Mouse (Mus musculus) liver, embryonic 13.5 days (tissue): ENCODE measurements around the gene Pold2. TPM values are rescaled to one million over a fixed set of nuclear protein-coding genes. Genes with fewer than 3 reads are reported as not detected.
"Not testable (repeated sequence)": the region's sequence is repeated elsewhere in the genome, so short reads cannot be mapped to it uniquely, and the experiment has no call there.

Source experiments
- ATAC-seq: fragments of 200-750 bp; cut with Nextera tagmentation; 2 replicates; pipeline ENCODE4 v1.8.0; 2017; ENCODE audit warnings: low read depth, mild to moderate bottlenecking, moderate number of reproducible peaks, moderate library complexity
- DNase-seq: peaks from one replicate; pipeline ENCODE4 v3.0.0; 2022
- H3K27ac ChIP-seq: fragments of 300-500 bp; sonication (generic); 2 replicates; pipeline ENCODE4 v1.5.1; 2015; ENCODE audit warnings: moderate library complexity, mild to moderate bottlenecking, inconsistent platforms
- H3K27me3 ChIP-seq: fragments of 300-500 bp; sonication (generic); 2 replicates; pipeline ENCODE4 v1.6.1; 2015; ENCODE audit warnings: mild to moderate bottlenecking, inconsistent platforms
- H3K36me3 ChIP-seq: fragments of 300-500 bp; sonication (generic); 2 replicates; pipeline ENCODE4 v1.6.1; 2015; ENCODE audit warnings: mild to moderate bottlenecking, inconsistent platforms
- H3K4me1 ChIP-seq: fragments of 300-500 bp; sonication (generic); replicated peaks from 2 replicates; pipeline ENCODE4 v1.6.1; 2015; ENCODE audit warnings: inconsistent platforms
- H3K4me2 ChIP-seq: fragments of 300-500 bp; sonication (generic); 2 replicates; pipeline ENCODE4 v1.6.1; 2015; ENCODE audit warnings: inconsistent platforms, mild to moderate bottlenecking, moderate library complexity
- H3K4me3 ChIP-seq: fragments of 300-500 bp; sonication (generic); replicated peaks from 2 replicates; pipeline ENCODE4 v1.5.1; 2015; ENCODE audit warnings: mild to moderate bottlenecking, inconsistent platforms
- H3K9ac ChIP-seq: fragments of 300-500 bp; sonication (generic); 2 replicates; pipeline ENCODE4 v1.6.1; 2015; ENCODE audit warnings: mild to moderate bottlenecking, inconsistent platforms
- H3K9me3 ChIP-seq: fragments of 300-500 bp; sonication (generic); replicated peaks from 2 replicates; pipeline ENCODE4 v1.6.1; 2016; ENCODE audit warnings: inconsistent platforms
- WGBS: fragments of 180-500 bp; shearing (Covaris S2); methylation state at CpG from one replicate; pipeline ENCODE4 v1.1.7; 2015; ENCODE audit not compliant: insufficient replicate concordance; 5-methylcytosine and 5-hydroxymethylcytosine counted together
- polyA plus RNA-seq: library from polyadenylated mRNA; unstranded; fragments of >200 nt; fragmentation: Nextera tagmentation; extraction: Ambion mirVana; gene quantifications from 2 replicates; pipeline ENCODE4 v1.2.1, GENCODE M21; 2015

Gene Pold2
- polyA plus RNA-seq, 1 experiment from 2014 or later = 86.1 TPM

GRCm38 (mm10) chr11:5897839-5898238, 19.7 kb upstream of the Pold2 start:
- Histone ChIP-seq H3K36me3 (no peaks in the 10 kb centered on the region), H3K9ac (0 out of 2 replicates have a peak overlapping the region, but pooled peaks have one; percentile 31), H3K4me2 (peak overlapping the region; percentile 40), H3K4me3 (peak overlapping the region; percentile 3), H3K9me3 (no peaks in the 10 kb centered on the region), H3K4me1 (peaks cover 59% of the 10 kb centered on the region), H3K27ac (no peak overlapping the region), H3K27me3 (peaks cover 72% of the 10 kb centered on the region)
- no peak for DNase-seq
- ATAC-seq = no peak
- 7% methylated on average over 10 of the region's 10 CpGs for WGBS

- Histone ChIP-seq H3K4me2 (peak overlapping the region; percentile 40), H3K36me3 (no peaks in the 10 kb centered on the region), H3K9ac (no peak overlapping the region), H3K27ac (no peak overlapping the region), H3K9me3 (no peaks in the 10 kb centered on the region), H3K27me3 (peaks cover 66% of the 10 kb centered on the region), H3K4me3 (peak overlapping the region; percentile 3; the same call in 1 of the 2 replicates), H3K4me1 (peaks cover 64% of the 10 kb centered on the region)
- DNase-seq (no peak), ATAC-seq (no peak)
- 13% methylated on average over 16 of the region's 16 CpGs for WGBS
These were observed 19.1 kb upstream of the Pold2 start for GRCm38 (mm10) chr11:5897230-5897629.

DNA sequence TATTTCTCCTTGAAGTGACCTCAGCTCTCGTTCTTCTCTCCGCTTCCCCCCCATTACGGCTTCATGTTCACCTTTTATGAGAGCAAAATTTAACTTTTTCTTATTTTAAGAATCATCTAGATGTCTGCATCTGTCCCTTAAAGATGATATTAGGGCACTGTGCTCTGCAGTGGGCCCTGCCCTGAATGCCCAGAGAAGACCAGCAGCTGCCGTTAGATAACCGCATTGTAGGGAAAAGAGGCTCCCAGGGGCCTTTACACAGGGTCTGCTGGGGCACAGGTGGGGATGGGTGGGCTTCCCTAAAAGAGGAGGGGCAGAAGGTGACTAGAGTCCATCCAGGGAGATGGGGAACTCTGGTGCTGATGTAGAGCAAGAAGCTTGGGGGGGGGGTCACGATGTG, 15.7 kb upstream of the Pold2 start:
- H3K36me3 ChIP-seq = no peaks in the 10 kb centered on the region
- peak overlapping the region; percentile 50 for H3K9ac ChIP-seq
- DNase-seq (no peak), ATAC-seq (peak; percentile 65)
- peak overlapping the region; percentile 85 for H3K27ac ChIP-seq
- H3K4me2 ChIP-seq = peak overlapping the region; percentile 45
- no peak overlapping the region for H3K4me3 ChIP-seq
- H3K4me1 ChIP-seq = peaks cover 65% of the 10 kb centered on the region
- no peaks in the 10 kb centered on the region for H3K9me3 ChIP-seq
- 57% methylated on average over 6 of the region's 6 CpGs for WGBS
- peaks cover 32% of the 10 kb centered on the region for H3K27me3 ChIP-seq

DNA sequence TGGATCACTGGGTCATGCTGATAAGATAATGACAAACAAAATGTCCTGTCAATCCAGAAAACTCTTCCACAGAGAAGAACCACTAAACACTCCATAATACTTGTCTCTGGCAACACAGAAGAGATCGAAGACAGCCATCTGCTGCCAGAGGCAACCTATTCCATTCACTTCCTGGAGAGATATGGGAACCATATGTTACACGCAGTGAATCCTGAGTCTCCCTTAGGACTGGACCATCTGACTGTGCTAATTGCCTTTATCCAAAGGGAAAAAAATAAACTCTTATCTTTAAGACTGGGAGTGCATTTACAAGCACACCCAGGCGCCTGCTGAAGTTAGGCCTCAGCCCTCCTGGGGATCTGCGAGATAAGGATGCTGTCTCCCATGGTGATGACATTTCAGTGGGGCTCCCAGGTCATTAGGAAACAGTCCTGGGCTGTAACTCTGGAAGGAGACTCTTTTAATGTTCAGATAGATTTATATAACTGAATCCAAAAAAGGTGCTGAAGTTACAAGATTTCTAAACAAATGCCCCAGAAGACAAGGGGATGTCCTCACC, 14.8 kb upstream of the Pold2 start:
- DNase-seq = peak; percentile 21
- H3K36me3 ChIP-seq = no peaks in the 10 kb centered on the region
- ATAC-seq = peak; percentile 93
- H3K4me3 ChIP-seq = no peak overlapping the region
- H3K27me3 ChIP-seq = peaks cover 23% of the 10 kb centered on the region
- no peaks in the 10 kb centered on the region for H3K9me3 ChIP-seq
- H3K9ac ChIP-seq = peak overlapping the region; percentile 50; the same call in 1 of the 2 replicates
- peak overlapping the region; percentile 45 for H3K4me2 ChIP-seq
- 29% methylated on average over 4 of the region's 4 CpGs for WGBS
- peak overlapping the region; percentile 85 for H3K27ac ChIP-seq
- H3K4me1 ChIP-seq = peaks cover 56% of the 10 kb centered on the region

- 48% methylated on average over 8 of the region's 8 CpGs for WGBS
- peaks cover 15% of the 10 kb centered on the region for H3K27me3 ChIP-seq
- DNase-seq (no peak), ATAC-seq (no peak)
- peak overlapping the region; percentile 85 for H3K27ac ChIP-seq
- no peaks in the 10 kb centered on the region for H3K36me3 ChIP-seq
- no peak overlapping the region for H3K4me2 ChIP-seq
- no peak overlapping the region for H3K4me3 ChIP-seq
- H3K4me1 ChIP-seq = peaks cover 49% of the 10 kb centered on the region
- H3K9ac ChIP-seq = peak overlapping the region; percentile 42; the same call in 1 of the 2 replicates
- no peaks in the 10 kb centered on the region for H3K9me3 ChIP-seq
These were observed 14.1 kb upstream of the Pold2 start for GRCm38 (mm10) chr11:5892151-5892591.

- 65% methylated on average over 5 of the region's 5 CpGs for WGBS
- ATAC-seq, H3K27ac ChIP-seq, H3K9ac ChIP-seq, H3K4me3 ChIP-seq, H3K27me3 ChIP-seq, H3K9me3 ChIP-seq, DNase-seq, H3K36me3 ChIP-seq, H3K4me2 ChIP-seq: not testable (repeated sequence)
- H3K4me1 ChIP-seq = peaks cover 27% of the 10 kb centered on the region
These were observed 10.5 kb upstream of the Pold2 start for GRCm38 (mm10) chr11:5888563-5888962.

GRCm38 (mm10) chr11:5887250-5887649, 9.2 kb upstream of the Pold2 start:
- WGBS = 74% methylated on average over 5 of the region's 5 CpGs
- Histone ChIP-seq H3K27ac (no peak overlapping the region), H3K4me3 (no peak overlapping the region), H3K36me3 (no peaks in the 10 kb centered on the region), H3K4me1 (peaks cover 18% of the 10 kb centered on the region), H3K9ac (no peak overlapping the region), H3K4me2 (no peak overlapping the region), H3K27me3 (no peaks in the 10 kb centered on the region), H3K9me3 (no peaks in the 10 kb centered on the region)
- DNase-seq (no peak), ATAC-seq (no peak)

DNA sequence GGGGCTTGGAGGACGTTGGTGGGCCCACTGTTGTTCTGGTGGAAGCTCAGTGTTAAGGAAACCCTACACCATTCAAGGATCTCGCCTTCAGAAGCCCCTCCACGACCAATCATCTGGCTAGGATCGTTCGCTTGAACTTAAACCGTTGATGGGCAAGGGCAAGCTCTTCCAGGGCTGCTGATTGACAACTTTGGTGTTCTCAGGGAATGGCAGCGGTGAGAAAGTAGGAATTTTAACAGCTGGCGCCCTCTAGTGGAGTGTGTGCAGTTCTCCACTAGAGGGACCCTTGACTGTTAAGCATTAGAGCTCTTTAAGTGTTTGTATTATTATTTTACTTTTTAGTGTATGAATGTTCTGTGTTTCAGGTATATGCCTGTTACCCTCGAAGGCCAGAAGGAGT, 8.1 kb upstream of the Pold2 start:
- Histone ChIP-seq H3K9ac (no peak overlapping the region), H3K27me3 (no peaks in the 10 kb centered on the region), H3K9me3 (no peaks in the 10 kb centered on the region), H3K4me2 (no peak overlapping the region), H3K36me3 (no peaks in the 10 kb centered on the region), H3K4me3 (no peak overlapping the region), H3K27ac (no peak overlapping the region), H3K4me1 (peaks cover 11% of the 10 kb centered on the region; the same call in 1 of the 2 replicates)
- 15% methylated on average over 9 of the region's 9 CpGs for WGBS
- DNase-seq = peak; percentile 34
- ATAC-seq = no peak

GRCm38 (mm10) chr11:5882518-5882917, 4.4 kb upstream of the Pold2 start:
- DNase-seq (no peak), ATAC-seq (no peak)
- Histone ChIP-seq H3K36me3 (no peaks in the 10 kb centered on the region), H3K4me2 (no peak overlapping the region), H3K27me3 (no peaks in the 10 kb centered on the region), H3K4me1 (peaks cover 24% of the 10 kb centered on the region), H3K9ac (no peak overlapping the region), H3K4me3 (no peak overlapping the region), H3K9me3 (no peaks in the 10 kb centered on the region), H3K27ac (no peak overlapping the region)
- 23% methylated on average over 8 of the region's 8 CpGs for WGBS

- DNase-seq (peak; percentile 57), ATAC-seq (no peak)
- 52% methylated on average over 5 of the region's 5 CpGs for WGBS
- peaks cover 18% of the 10 kb centered on the region for H3K36me3 ChIP-seq
- H3K9ac ChIP-seq = no peak overlapping the region
- no peak overlapping the region for H3K4me2 ChIP-seq
- peaks cover 43% of the 10 kb centered on the region for H3K4me1 ChIP-seq
- no peaks in the 10 kb centered on the region for H3K27me3 ChIP-seq
- H3K4me3 ChIP-seq = no peak overlapping the region
- H3K9me3 ChIP-seq = no peaks in the 10 kb centered on the region
- no peak overlapping the region for H3K27ac ChIP-seq
These were observed 1.8 kb upstream of the Pold2 start for GRCm38 (mm10) chr11:5879905-5880304.

DNA sequence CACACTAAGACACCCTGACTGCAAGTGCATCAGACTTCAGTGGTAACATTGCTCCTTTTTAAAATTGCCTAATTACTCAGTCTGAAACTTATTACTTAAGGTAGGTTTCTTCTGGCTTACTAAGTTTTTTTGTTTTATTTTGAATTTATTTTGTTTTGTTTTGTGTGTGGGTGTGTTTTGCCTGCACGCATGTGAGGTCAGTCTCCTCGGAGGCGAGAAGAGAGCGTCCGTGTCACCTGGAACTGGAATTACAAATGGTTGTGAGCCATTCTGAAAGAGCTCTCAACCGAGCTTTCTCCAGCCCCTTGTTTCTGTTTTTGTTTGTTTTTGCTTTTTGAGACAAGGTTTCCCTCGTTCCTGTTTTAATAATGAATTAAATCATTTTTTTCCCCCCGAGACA, 569 bp upstream of the Pold2 start:
- Histone ChIP-seq H3K4me3 (peak overlapping the region; percentile 47), H3K27me3 (no peaks in the 10 kb centered on the region), H3K4me2 (peak overlapping the region; percentile 67), H3K4me1 (peaks cover 43% of the 10 kb centered on the region), H3K9me3 (no peaks in the 10 kb centered on the region), H3K9ac (peak overlapping the region; percentile 64), H3K27ac (peak overlapping the region; percentile 74), H3K36me3 (peaks cover 31% of the 10 kb centered on the region)
- ATAC-seq = no peak; the same call in 1 of the 2 replicates
- WGBS = 50% methylated on average over 8 of the region's 8 CpGs
- no peak for DNase-seq

DNA sequence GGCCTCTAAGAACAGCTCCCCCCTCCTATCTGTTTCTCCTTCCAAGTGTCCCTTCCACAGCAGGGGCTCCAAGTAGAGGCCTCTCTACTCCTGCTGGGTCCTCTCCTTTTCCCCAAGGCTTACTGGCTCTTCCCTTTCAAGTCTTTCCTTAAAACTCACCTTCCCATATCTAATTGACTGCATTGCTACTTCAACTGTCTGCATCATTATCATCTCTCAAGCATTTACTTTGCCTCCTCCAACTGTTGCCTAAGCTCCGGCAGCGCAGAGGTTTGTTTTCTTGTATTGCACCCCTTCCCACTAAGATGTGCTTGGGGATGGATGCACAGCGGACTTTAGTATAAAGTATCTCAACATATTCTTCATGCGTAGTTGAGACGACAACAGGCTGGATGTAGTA, 671 bp downstream of the Pold2 start:
- ATAC-seq = no peak
- no peak for DNase-seq
- H3K4me2 ChIP-seq = peak overlapping the region; percentile 93
- under 1% methylated on average over 5 of the region's 5 CpGs for WGBS
- H3K27me3 ChIP-seq = no peaks in the 10 kb centered on the region
- H3K27ac ChIP-seq = peak overlapping the region; percentile 64
- no peaks in the 10 kb centered on the region for H3K9me3 ChIP-seq
- H3K9ac ChIP-seq = peak overlapping the region; percentile 83
- H3K4me3 ChIP-seq = peak overlapping the region; percentile 76
- H3K4me1 ChIP-seq = peaks cover 40% of the 10 kb centered on the region
- H3K36me3 ChIP-seq = peaks cover 43% of the 10 kb centered on the region
